Mouse (Mus musculus): ENCODE results near the gene Tagln2.

GRCm38 (mm10) chr1:172472909-172473308, 26.9 kb upstream of the Tagln2 start:
- TF ChIP-seq POLR2A (IDR thresholded peaks at IDR 0.05; ENCODE audit: extremely low read depth, insufficient read depth, low read length): no peak
- no peak for TF ChIP-seq CTCF (IDR thresholded peaks at IDR 0.05; ENCODE audit: low read depth, low read length)
